Mouse (Mus musculus): ENCODE results near the gene Clec18a. TPM values are rescaled to one million over a fixed set of nuclear protein-coding genes. Genes with fewer than 3 reads are reported as not detected.
"Not testable (repeated sequence)": the region's sequence is repeated elsewhere in the genome, so short reads cannot be mapped to it uniquely, and the experiment has no call there.

Clec18a gene
- total and polyA plus RNA-seq, 3 experiments: not detected

- no peak for TF ChIP-seq EP300 (IDR thresholded peaks at IDR 0.05; ENCODE audit: low read length)
- no peak for TF ChIP-seq RAD21 (IDR thresholded peaks at IDR 0.05; ENCODE audit: low read depth, low read length)
- no peak for TF ChIP-seq CTCF (conservative IDR thresholded peaks at IDR 0.05 in 1 of 2, IDR thresholded peaks at IDR 0.05 in 1 of 2; ENCODE audit: low read depth in 2 of 2, low read length in 2 of 2)
- TF ChIP-seq MEF2A (IDR thresholded peaks at IDR 0.05; ENCODE audit: borderline replicate concordance, low read depth, low read length): peak; percentile 35; the same call in 1 of the 2 replicates
- 0 out of 2 replicates have a peak, but pooled peaks have one; percentile 65 for TF ChIP-seq POLR2AphosphoS2 (IDR thresholded peaks at IDR 0.05; ENCODE audit: low read depth, low read length)
- peak; percentile 30; the same call in 1 of the 2 replicates for TF ChIP-seq GABPA (IDR thresholded peaks at IDR 0.05; ENCODE audit: insufficient replicate concordance, low read depth, low read length)
- TF ChIP-seq ZNF384 (IDR thresholded peaks at IDR 0.05; ENCODE audit: low read depth, low read length): no peak
- TF ChIP-seq SMC3 (IDR thresholded peaks at IDR 0.05; ENCODE audit: low read depth, low read length): no peak
- TF ChIP-seq MYC (IDR thresholded peaks at IDR 0.05; ENCODE audit: low read depth, low read length): no peak
- peak; percentile 53; the same call in 1 of the 2 replicates for TF ChIP-seq UBTF (IDR thresholded peaks at IDR 0.05; ENCODE audit: low read depth, low read length)
- peak; percentile 78 for TF ChIP-seq POLR2A (IDR thresholded peaks at IDR 0.05; ENCODE audit: low read depth, low read length)
- TF ChIP-seq RCOR1 (conservative IDR thresholded peaks at IDR 0.05; ENCODE audit: low read depth, low read length): no peak
These were observed 64.8 kb downstream of the Clec18a start (continued) for GRCm38 (mm10) chr8:111027391-111027937.

GRCm38 (mm10) chr8:111026609-111027008, 65.6 kb downstream of the Clec18a start:
- peaks cover 0 to 17% of the 10 kb centered on the region in 2 experiments; a peak in 2 of 4 replicates for H3K4me1 ChIP-seq (ENCODE audit: control insufficient read depth in 1 of 2, insufficient read depth in 2 of 2)
- H3K79me2 ChIP-seq (replicated peaks; ENCODE audit: control insufficient read depth, extremely low read depth, insufficient read depth, poor library complexity, severe bottlenecking); H3K9me3 ChIP-seq (replicated peaks; ENCODE audit: low read length); H3K27me3 ChIP-seq (replicated peaks); in situ Hi-C loops (cut with MboI; ENCODE audit: low pct_ligation_motif_present, low pct_unique_long_range_greater_than_20kb, low sequenced_read_pairs); dilution Hi-C loops (cut with MboI; ENCODE audit: extremely low pct_ligation_motif_present, extremely low pct_unique_long_range_greater_than_20kb, low sequenced_read_pairs); H3K36me3 ChIP-seq (replicated peaks in 1 of 2; ENCODE audit: control insufficient read depth in 1 of 2, insufficient read depth in 1 of 2, low read length in 1 of 2); H3K4me3 ChIP-seq (replicated peaks in 1 of 3; ENCODE audit: low read depth in 2 of 3, low read length in 2 of 3, poor library complexity in 1 of 3); H3K9ac ChIP-seq (ENCODE audit: insufficient read depth, low read depth); H3K27ac ChIP-seq (ENCODE audit: insufficient read depth, low read depth); DNase-seq (ENCODE audit: extremely low read depth); H3K4me2 ChIP-seq (ENCODE audit: insufficient read depth, low read depth, poor library complexity, severe bottlenecking): not testable (repeated sequence)
- TF ChIP-seq TBP (conservative IDR thresholded peaks at IDR 0.05; ENCODE audit: low read depth, low read length): 0 out of 2 replicates have a peak, but pooled peaks have one; percentile 61

DNA sequence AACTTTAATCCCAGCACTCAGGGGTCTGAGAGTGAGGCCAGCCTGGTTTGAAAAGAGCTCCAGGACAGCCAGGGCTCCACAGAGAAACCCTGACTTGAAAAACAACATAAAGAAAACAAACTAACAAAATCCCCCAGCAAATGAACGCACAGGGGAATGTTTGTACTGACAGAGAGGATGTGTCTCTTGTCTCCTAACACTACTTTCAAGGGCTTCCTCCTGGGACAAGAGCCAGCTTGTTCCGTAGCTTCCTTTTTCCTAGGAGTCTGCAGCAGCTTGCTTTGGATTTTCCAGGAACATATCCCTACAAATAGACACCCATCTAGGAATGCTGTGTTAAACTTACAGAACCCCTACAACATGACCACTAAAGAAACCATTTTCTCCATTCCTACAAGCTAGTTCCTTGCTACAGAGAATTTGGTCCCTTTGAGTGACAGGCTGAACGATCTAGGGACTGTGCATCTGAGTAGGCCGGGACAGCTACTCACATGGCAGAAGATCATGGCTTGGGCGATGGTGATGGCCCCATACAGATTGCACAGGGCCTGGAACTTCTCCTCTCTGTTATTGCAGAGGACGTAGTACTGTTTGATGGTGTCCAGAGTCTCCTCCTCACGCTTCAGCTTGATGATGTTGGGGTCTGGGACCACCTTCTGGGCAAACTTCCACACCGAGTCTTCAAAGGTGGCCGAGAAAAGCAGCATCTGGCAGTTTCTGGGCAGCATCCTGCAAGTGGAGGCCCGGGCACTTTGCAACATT, 81.8 kb downstream of the Clec18a start:
- H3K27ac ChIP-seq (ENCODE audit: insufficient read depth, low read depth); H3K4me1 ChIP-seq (ENCODE audit: control insufficient read depth in 1 of 2, insufficient read depth in 2 of 2); H3K4me2 ChIP-seq (ENCODE audit: insufficient read depth, low read depth, poor library complexity, severe bottlenecking); H3K79me2 ChIP-seq (replicated peaks; ENCODE audit: control insufficient read depth, extremely low read depth, insufficient read depth, poor library complexity, severe bottlenecking); H3K9me3 ChIP-seq (replicated peaks; ENCODE audit: low read length); H3K27me3 ChIP-seq (replicated peaks); in situ Hi-C loops (cut with MboI; ENCODE audit: low pct_ligation_motif_present, low pct_unique_long_range_greater_than_20kb, low sequenced_read_pairs); dilution Hi-C loops (cut with MboI; ENCODE audit: extremely low pct_ligation_motif_present, extremely low pct_unique_long_range_greater_than_20kb, low sequenced_read_pairs); H3K4me3 ChIP-seq (replicated peaks in 1 of 3; ENCODE audit: low read depth in 2 of 3, low read length in 2 of 3, poor library complexity in 1 of 3); DNase-seq (ENCODE audit: extremely low read depth); H3K9ac ChIP-seq (ENCODE audit: insufficient read depth, low read depth): not testable (repeated sequence)
- H3K36me3 ChIP-seq (replicated peaks in 1 of 2; ENCODE audit: control insufficient read depth in 1 of 2, insufficient read depth in 1 of 2, low read length in 1 of 2): peaks cover 50 to 58% of the 10 kb centered on the region in 2 experiments

Other genes starting within 250 kb of the Clec18a start
- 35.2 and 36.4 TPM in 2 replicates for gene Cog4, start 245.8 kb downstream of the Clec18a start, total RNA-seq (2012; rRNA removed)
- 24.4 and 27.5 TPM in 2 replicates for gene Cog4, start 245.8 kb downstream of the Clec18a start, total RNA-seq (2014; rRNA removed)
- 24.9 and 27.5 TPM in 2 replicates for gene Cog4, start 245.8 kb downstream of the Clec18a start, polyA plus RNA-seq (2012; ENCODE audit: insufficient read length, low read depth)
- gene Sf3b3, start 245.6 kb downstream of the Clec18a start, total RNA-seq (2012; rRNA removed): 136 and 163 TPM in 2 replicates
- gene Sf3b3, start 245.6 kb downstream of the Clec18a start, total RNA-seq (2014; rRNA removed): 137 and 139 TPM in 2 replicates
- 206 and 213 TPM in 2 replicates for gene Sf3b3, start 245.6 kb downstream of the Clec18a start, polyA plus RNA-seq (2012; ENCODE audit: insufficient read length, low read depth)
- 14.3 and 14.4 TPM in 2 replicates for gene Fuk, start 189.9 kb downstream of the Clec18a start, total RNA-seq (2012; rRNA removed)
- gene Fuk, start 189.9 kb downstream of the Clec18a start, total RNA-seq (2014; rRNA removed): 6.6 and 6.8 TPM in 2 replicates
- gene Fuk, start 189.9 kb downstream of the Clec18a start, polyA plus RNA-seq (2012; ENCODE audit: insufficient read length, low read depth): 6.4 and 7.0 TPM in 2 replicates
- gene St3gal2, start 172.5 kb downstream of the Clec18a start, total RNA-seq (2012; rRNA removed): 14.6 and 16.9 TPM in 2 replicates
- gene St3gal2, start 172.5 kb downstream of the Clec18a start, total RNA-seq (2014; rRNA removed): 16.4 and 17.0 TPM in 2 replicates
- gene St3gal2, start 172.5 kb downstream of the Clec18a start, polyA plus RNA-seq (2012; ENCODE audit: insufficient read length, low read depth): 41.4 and 44.5 TPM in 2 replicates
- gene Ddx19a, start 94.6 kb downstream of the Clec18a start, total RNA-seq (2012; rRNA removed): 28.8 and 36.4 TPM in 2 replicates
- gene Ddx19a, start 94.6 kb downstream of the Clec18a start, total RNA-seq (2014; rRNA removed): 19.0 and 23.1 TPM in 2 replicates
- 96.5 and 107 TPM in 2 replicates for gene Ddx19a, start 94.6 kb downstream of the Clec18a start, polyA plus RNA-seq (2012; ENCODE audit: insufficient read length, low read depth)
- gene Ddx19b, start 60.7 kb downstream of the Clec18a start, total RNA-seq (2012; rRNA removed): 12.6 and 13.0 TPM in 2 replicates
- gene Ddx19b, start 60.7 kb downstream of the Clec18a start, total RNA-seq (2014; rRNA removed): 14.4 and 14.9 TPM in 2 replicates
- gene Ddx19b, start 60.7 kb downstream of the Clec18a start, polyA plus RNA-seq (2012; ENCODE audit: insufficient read length, low read depth): 13.5 and 14.1 TPM in 2 replicates
- gene Aars, start 59.3 kb downstream of the Clec18a start, total RNA-seq (2012; rRNA removed): 125 and 130 TPM in 2 replicates
- gene Aars, start 59.3 kb downstream of the Clec18a start, total RNA-seq (2014; rRNA removed): 72.6 and 81.9 TPM in 2 replicates
- 142 and 171 TPM in 2 replicates for gene Aars, start 59.3 kb downstream of the Clec18a start, polyA plus RNA-seq (2012; ENCODE audit: insufficient read length, low read depth)
- gene Exosc6, start 36.1 kb downstream of the Clec18a start, total RNA-seq (2012; rRNA removed): 3.9 and 23.5 TPM in 2 replicates
- 20.3 and 24.3 TPM in 2 replicates for gene Exosc6, start 36.1 kb downstream of the Clec18a start, total RNA-seq (2014; rRNA removed)
- 3.2 and 3.9 TPM in 2 replicates for gene Exosc6, start 36.1 kb downstream of the Clec18a start, polyA plus RNA-seq (2012; ENCODE audit: insufficient read length, low read depth)
- gene Pdpr, start 2.2 kb upstream of the Clec18a start, total RNA-seq (2012; rRNA removed): 11.0 and 11.6 TPM in 2 replicates
- gene Pdpr, start 2.2 kb upstream of the Clec18a start, total RNA-seq (2014; rRNA removed): 8.0 and 8.3 TPM in 2 replicates
- gene Pdpr, start 2.2 kb upstream of the Clec18a start, polyA plus RNA-seq (2012; ENCODE audit: insufficient read length, low read depth): 7.6 and 8.3 TPM in 2 replicates
- 19.3 and 21.6 TPM in 2 replicates for gene Glg1, start 166.8 kb upstream of the Clec18a start, total RNA-seq (2012; rRNA removed)
- 13.6 and 13.8 TPM in 2 replicates for gene Glg1, start 166.8 kb upstream of the Clec18a start, total RNA-seq (2014; rRNA removed)
- 32.2 and 32.4 TPM in 2 replicates for gene Glg1, start 166.8 kb upstream of the Clec18a start, polyA plus RNA-seq (2012; ENCODE audit: insufficient read length, low read depth)
- gene Rfwd3, start 207.8 kb upstream of the Clec18a start, total RNA-seq (2012; rRNA removed): 53.1 and 63.2 TPM in 2 replicates
- gene Rfwd3, start 207.8 kb upstream of the Clec18a start, total RNA-seq (2014; rRNA removed): 63.6 and 68.3 TPM in 2 replicates
- gene Rfwd3, start 207.8 kb upstream of the Clec18a start, polyA plus RNA-seq (2012; ENCODE audit: insufficient read length, low read depth): 56.7 and 64.5 TPM in 2 replicates
- gene Mlkl, start 245.8 kb upstream of the Clec18a start, total RNA-seq (2012; rRNA removed): 7.9 and 9.2 TPM in 2 replicates
- gene Mlkl, start 245.8 kb upstream of the Clec18a start, total RNA-seq (2014; rRNA removed): 0.42 and 0.72 TPM in 2 replicates
- 1.4 and 1.5 TPM in 2 replicates for gene Mlkl, start 245.8 kb upstream of the Clec18a start, polyA plus RNA-seq (2012; ENCODE audit: insufficient read length, low read depth)

Measured in CH12.LX (cell line).